16 mouse cellular contexts compared by ENCODE assay signal in the genomic region with DNA sequence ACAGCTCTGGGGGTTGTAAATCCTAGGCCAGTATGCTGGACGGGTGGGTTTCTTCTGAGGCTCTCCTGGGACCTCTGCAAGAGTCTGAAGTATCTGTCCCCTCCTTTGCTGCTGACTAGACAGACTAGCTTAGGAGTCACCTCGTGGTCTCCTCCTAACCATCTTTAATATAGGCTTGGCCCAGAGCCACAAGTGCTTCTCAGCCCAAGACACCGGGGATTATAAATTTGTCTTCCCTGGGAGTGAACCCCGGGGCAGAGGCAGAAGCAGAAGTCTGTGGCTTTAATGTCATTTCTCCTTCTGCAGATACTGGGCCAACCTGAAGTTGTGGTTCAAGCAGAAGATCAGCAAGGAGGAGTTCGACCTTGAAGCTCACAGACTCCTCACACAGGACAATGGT. TPM values are rescaled to one million over a fixed set of nuclear protein-coding genes. Genes with fewer than 3 reads are reported as not detected.
DNase-seq lines count a peak whose midpoint lies in the region; ATAC-seq lines count a peak whose summit lies in the region.
"Had no signal": no experiment of that assay in that cellular context is flagged by ENCODE, and none has a peak within 500 bp of the region (broad histone marks: within the 10 kb centered on the region; RNA-seq: fewer than 3 reads in every experiment).

No protein-coding gene starts in this region.

- 0 out of 2 replicates have a peak overlapping the region, but pooled peaks have one; percentile 10 for H3K9ac ChIP-seq in hindbrain, embryonic 12.5 days
- H3K9ac ChIP-seq in midbrain, embryonic 11.5 days (ENCODE audit: low read length), result no peak overlapping the region
- no peak overlapping the region for H3K9ac ChIP-seq in midbrain, embryonic 15.5 days
- H3K9ac ChIP-seq: stomach, embryonic 15.5 days had no signal

- H3K4me3 ChIP-seq in hindbrain, embryonic 12.5 days, result no peak overlapping the region
- H3K4me3 ChIP-seq in hindbrain, embryonic 10.5 days, result no peak overlapping the region
- H3K4me3 ChIP-seq in midbrain, embryonic 11.5 days (ENCODE audit: low read depth, low read length), result no peak overlapping the region
- H3K4me3 ChIP-seq in midbrain, embryonic 15.5 days, result no peak overlapping the region
- H3K4me3 ChIP-seq: erythroblast, embryonic 14.5 days; forebrain, embryonic 15.5 days; stomach, embryonic 15.5 days had no signal

- H3K27me3 ChIP-seq in hindbrain, embryonic 12.5 days, result no peaks in the 10 kb centered on the region
- H3K27me3 ChIP-seq in hindbrain, embryonic 10.5 days (ENCODE audit: insufficient read depth, poor library complexity, severe bottlenecking), result no peaks in the 10 kb centered on the region
- no peaks in the 10 kb centered on the region for H3K27me3 ChIP-seq in midbrain, embryonic 11.5 days (ENCODE audit: control insufficient read depth, insufficient read depth, low read length)
- H3K27me3 ChIP-seq in midbrain, embryonic 15.5 days (replicated peaks), result no peaks in the 10 kb centered on the region
- H3K27me3 ChIP-seq: forebrain, embryonic 15.5 days; stomach, embryonic 15.5 days had no signal

- ATAC-seq in hindbrain, embryonic 12.5 days (ENCODE audit: low FRiP score), result no peak
- no peak for ATAC-seq in midbrain, embryonic 11.5 days (ENCODE audit: low FRiP score)
- no peak for ATAC-seq in midbrain, embryonic 15.5 days (replicated peaks)
- ATAC-seq in common myeloid progenitor, adult 5-6 weeks (replicated peaks; ENCODE audit: low read depth, poor library complexity, severe bottlenecking), result 0 out of 2 replicates have a peak, but pooled peaks have one; percentile 17
- no peak for ATAC-seq in monocyte, adult 5-6 weeks (replicated peaks; ENCODE audit: insufficient number of reproducible peaks, low FRiP score, low TSS enrichment, poor library complexity, severe bottlenecking)
- ATAC-seq: activated CD4-positive, CD25-positive, alpha-beta regulatory T cell, adult 4 months; forebrain, embryonic 15.5 days had no signal

- peaks cover 19% of the 10 kb centered on the region for H3K4me1 ChIP-seq in hindbrain, embryonic 12.5 days
- peaks cover 23% of the 10 kb centered on the region for H3K4me1 ChIP-seq in hindbrain, embryonic 10.5 days (replicated peaks)
- peaks cover 17% of the 10 kb centered on the region for H3K4me1 ChIP-seq in midbrain, embryonic 11.5 days (ENCODE audit: control insufficient read depth, insufficient read depth, low read length)
- peaks cover 18% of the 10 kb centered on the region for H3K4me1 ChIP-seq in midbrain, embryonic 15.5 days

- H3K27ac ChIP-seq in hindbrain, embryonic 12.5 days, result no peak overlapping the region
- H3K27ac ChIP-seq in hindbrain, embryonic 10.5 days, result no peak overlapping the region
- no peak overlapping the region for H3K27ac ChIP-seq in midbrain, embryonic 11.5 days (ENCODE audit: low read depth, low read length)
- no peak overlapping the region for H3K27ac ChIP-seq in midbrain, embryonic 15.5 days
- H3K27ac ChIP-seq: forebrain, embryonic 15.5 days; stomach, embryonic 15.5 days had no signal

- no peaks in the 10 kb centered on the region for H3K9me3 ChIP-seq in hindbrain, embryonic 12.5 days (replicated peaks)
- H3K9me3 ChIP-seq in hindbrain, embryonic 10.5 days, result no peaks in the 10 kb centered on the region
- H3K9me3 ChIP-seq in midbrain, embryonic 11.5 days (ENCODE audit: control insufficient read depth, low read length), result no peaks in the 10 kb centered on the region
- no peaks in the 10 kb centered on the region for H3K9me3 ChIP-seq in midbrain, embryonic 15.5 days
- H3K9me3 ChIP-seq: forebrain, embryonic 15.5 days; stomach, embryonic 15.5 days had no signal

- H3K4me2 ChIP-seq in hindbrain, embryonic 12.5 days (replicated peaks), result no peak overlapping the region
- H3K4me2 ChIP-seq in midbrain, embryonic 11.5 days, result no peak overlapping the region
- no peak overlapping the region for H3K4me2 ChIP-seq in midbrain, embryonic 15.5 days
- H3K4me2 ChIP-seq: forebrain, embryonic 15.5 days had no signal

- peaks cover 37% of the 10 kb centered on the region for H3K36me3 ChIP-seq in hindbrain, embryonic 12.5 days
- peaks cover 52% of the 10 kb centered on the region for H3K36me3 ChIP-seq in hindbrain, embryonic 10.5 days
- H3K36me3 ChIP-seq in midbrain, embryonic 11.5 days (ENCODE audit: control insufficient read depth, insufficient read depth, low read length), result peaks cover 6% of the 10 kb centered on the region; the same call in 1 of the 2 replicates
- H3K36me3 ChIP-seq in midbrain, embryonic 15.5 days (replicated peaks), result peaks cover 18% of the 10 kb centered on the region; the same call in 1 of the 2 replicates

- WGBS in hindbrain, embryonic 12.5 days, result 83% methylated on average over 5 of the region's 5 CpGs
- 92% methylated on average over 5 of the region's 5 CpGs for WGBS in hindbrain, embryonic 10.5 days
- 90% methylated on average over 5 of the region's 5 CpGs for WGBS in midbrain, embryonic 11.5 days
- WGBS in midbrain, embryonic 15.5 days, result 78% methylated on average over 5 of the region's 5 CpGs

- no peak for DNase-seq in hindbrain, embryonic 10.5 days (ENCODE audit: low spot score)
- DNase-seq in midbrain, embryonic 11.5 days (ENCODE audit: low spot score, missing footprints), result peak; percentile 41
- DNase-seq in ovary, postnatal 36 days (ENCODE audit: low spot score), result no peak
- DNase-seq: adrenal gland, postnatal 36 days; cerebellum, postnatal 10 days; kidney, postnatal 25 days; right cerebral cortex, adult 18-20 months; spleen, adult 18-20 months had no signal

RNA-seq across cellular contexts. Expression of a gene that starts 2.9 kb away (rescaled TPM):
- polyA plus RNA-seq in hindbrain, embryonic 12.5 days (2016; fragmentation: Nextera tagmentation; extraction: Ambion mirVana), result 58.4 and 61.3 TPM in 2 replicates
- polyA plus RNA-seq in hindbrain, embryonic 10.5 days (2016; fragmentation: Nextera tagmentation; extraction: Ambion mirVana), result 58.7 and 60.3 TPM in 2 replicates
- 70.5 and 73.5 TPM in 2 replicates for polyA plus RNA-seq in midbrain, embryonic 11.5 days (2014; fragmentation: Nextera tagmentation; extraction: Ambion mirVana)
- 90.5 and 94.9 TPM in 2 replicates for polyA plus RNA-seq in midbrain, embryonic 15.5 days (2015; fragmentation: Nextera tagmentation; extraction: Ambion mirVana)
- 32.1 and 43.2 TPM in 2 replicates for total RNA-seq in common myeloid progenitor, adult 5-6 weeks (2017)
- 29.7 to 47.0 TPM (median 31.9 TPM) in 3 replicates for total RNA-seq in monocyte, adult 5-6 weeks (2017)

RNA-seq across cellular contexts. Expression of a gene that starts 27.8 kb away (rescaled TPM):
- 45.3 and 50.3 TPM in 2 replicates for polyA plus RNA-seq in hindbrain, embryonic 12.5 days (2016; fragmentation: Nextera tagmentation; extraction: Ambion mirVana)
- 27.7 and 33.2 TPM in 2 replicates for polyA plus RNA-seq in hindbrain, embryonic 10.5 days (2016; fragmentation: Nextera tagmentation; extraction: Ambion mirVana)
- 39.8 and 41.6 TPM in 2 replicates for polyA plus RNA-seq in midbrain, embryonic 11.5 days (2014; fragmentation: Nextera tagmentation; extraction: Ambion mirVana)
- polyA plus RNA-seq in midbrain, embryonic 15.5 days (2015; fragmentation: Nextera tagmentation; extraction: Ambion mirVana), result 36.7 and 41.3 TPM in 2 replicates
- 12.7 and 13.1 TPM in 2 replicates for total RNA-seq in common myeloid progenitor, adult 5-6 weeks (2017)
- 18.9 to 52.6 TPM (median 22.9 TPM) in 3 replicates for total RNA-seq in monocyte, adult 5-6 weeks (2017)
